Mouse (Mus musculus): ENCODE results near the gene Mlip. TPM values are rescaled to one million over a fixed set of nuclear protein-coding genes. Genes with fewer than 3 reads are reported as not detected.

The Mlip gene
- 1.3 and 7.1 TPM in 2 replicates for polyA plus RNA-seq (2015; fragmentation: Nextera tagmentation; extraction: Ambion mirVana)

DNA sequence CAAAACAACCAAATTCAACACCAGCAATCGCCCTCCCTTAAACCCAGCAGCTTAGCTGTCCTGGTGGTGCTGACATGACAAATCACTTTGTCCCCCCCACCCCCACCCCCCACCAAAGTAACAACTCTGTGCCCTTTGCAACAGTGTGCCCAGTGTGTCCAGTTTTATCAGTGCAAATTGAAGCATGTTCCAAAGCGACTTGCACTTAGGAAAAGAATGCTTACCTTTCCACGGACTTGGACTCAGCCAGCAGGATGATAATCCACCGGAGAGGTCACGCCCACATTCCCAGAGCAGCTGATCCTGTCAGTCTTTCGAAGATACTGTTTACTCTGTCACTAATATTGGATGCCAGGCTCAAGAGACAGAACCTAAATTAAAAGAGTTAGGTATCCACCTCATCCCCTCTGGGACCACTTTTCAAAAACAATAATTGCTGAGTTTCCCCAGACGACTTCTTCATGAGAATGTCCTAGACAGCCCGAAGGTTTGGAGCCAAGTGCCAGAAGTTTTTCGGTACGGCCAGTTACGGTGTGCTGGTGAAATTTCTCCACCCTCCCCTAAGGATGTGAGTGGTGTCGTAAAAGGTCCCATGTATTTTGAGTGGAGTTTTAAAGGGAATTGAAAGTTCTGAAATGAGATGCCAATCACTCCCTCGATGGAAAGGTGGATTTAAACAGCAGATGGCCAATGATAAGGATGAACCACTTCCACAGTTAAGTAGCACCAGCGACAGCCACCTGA, at the start of gene Mlip:
TSS of gene Mlip (minus strand) at position 538 of the 744 bp plus-strand sequence.
- Histone ChIP-seq H3K4me2 (no peak within 1 kb of the TSS), H3K4me1 (no peaks in the 10 kb centered on the region), H3K9me3 (no peaks in the 10 kb centered on the region), H3K9ac (no peak within 1 kb of the TSS), H3K27ac (no peak within 1 kb of the TSS), H3K4me3 (no peak within 1 kb of the TSS), H3K36me3 (no peaks in the 10 kb centered on the region), H3K27me3 (no peaks in the 10 kb centered on the region)
- WGBS = 44% methylated on average over 14 of the region's 14 CpGs
- no peak for ATAC-seq (ENCODE audit: insufficient number of reproducible peaks, low FRiP score, low TSS enrichment, low read depth)

DNA sequence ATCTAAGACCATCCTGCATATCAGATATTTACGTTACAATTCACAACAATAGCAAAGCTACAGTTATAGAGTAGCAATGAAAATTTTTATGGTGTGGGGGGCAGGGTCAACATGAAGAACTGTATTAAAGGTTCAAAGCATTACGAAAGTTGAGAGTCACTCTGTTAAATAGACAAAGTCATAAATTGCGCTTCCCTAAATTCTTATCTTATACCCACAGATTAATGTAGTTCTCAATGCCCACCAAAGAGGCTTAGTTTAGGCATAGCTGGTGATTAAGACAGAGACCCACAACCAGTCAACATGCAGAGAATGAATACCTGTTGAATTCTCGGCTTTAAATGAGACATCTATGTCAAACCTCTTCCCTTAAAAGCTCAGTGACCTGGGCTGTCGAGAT, 47.0 kb upstream of the Mlip start:
- Histone ChIP-seq H3K36me3 (no peaks in the 10 kb centered on the region), H3K27me3 (no peaks in the 10 kb centered on the region), H3K4me3 (no peak overlapping the region), H3K4me1 (no peaks in the 10 kb centered on the region), H3K9ac (no peak overlapping the region), H3K4me2 (no peak overlapping the region), H3K9me3 (no peaks in the 10 kb centered on the region), H3K27ac (no peak overlapping the region)
- 89% methylated on average over 5 of the region's 5 CpGs for WGBS
- ATAC-seq (ENCODE audit: insufficient number of reproducible peaks, low FRiP score, low TSS enrichment, low read depth) = no peak

DNA sequence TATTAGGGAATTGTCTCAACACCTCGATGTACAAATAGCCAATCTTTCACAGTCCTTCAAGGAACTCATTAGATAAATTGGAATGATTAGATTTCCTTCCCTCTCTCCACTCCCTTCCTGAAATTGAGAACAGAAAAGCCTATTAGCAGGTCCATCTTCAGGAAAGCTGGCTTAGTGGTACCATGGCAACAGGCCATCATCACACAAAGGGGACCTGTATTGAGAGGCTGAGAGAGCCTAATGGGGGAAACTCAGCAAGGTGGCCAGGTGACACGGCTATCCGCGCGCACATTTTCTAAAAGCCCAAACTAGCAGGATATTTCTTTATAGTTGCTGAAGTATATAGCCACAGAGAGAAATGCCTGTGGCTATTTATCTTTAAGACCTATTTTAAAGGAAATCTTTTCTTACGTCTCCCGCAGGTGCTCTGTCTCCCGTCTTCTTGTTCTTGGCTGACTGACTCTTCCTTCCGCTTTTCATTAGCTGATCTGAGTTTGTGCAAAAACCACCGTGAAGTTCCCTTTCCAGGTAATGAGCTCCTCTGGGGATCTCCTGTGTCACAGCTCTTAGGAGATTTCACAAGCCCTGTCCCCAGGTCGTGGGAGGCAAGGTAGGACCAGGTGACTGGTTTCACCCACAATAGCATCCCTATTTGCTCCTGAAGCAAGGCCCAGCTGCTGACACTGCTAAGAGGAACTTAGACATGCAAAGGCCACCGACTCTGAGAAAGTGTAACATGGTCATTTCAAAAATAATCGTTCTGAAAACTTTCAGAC, 46.3 kb upstream of the Mlip start:
- H3K36me3 ChIP-seq = no peaks in the 10 kb centered on the region
- WGBS = 56% methylated on average over 13 of the region's 13 CpGs
- no peak overlapping the region for H3K27ac ChIP-seq
- no peak for ATAC-seq (ENCODE audit: insufficient number of reproducible peaks, low FRiP score, low TSS enrichment, low read depth)
- no peak overlapping the region for H3K4me3 ChIP-seq
- H3K9me3 ChIP-seq = no peaks in the 10 kb centered on the region
- H3K4me1 ChIP-seq = no peaks in the 10 kb centered on the region
- no peak overlapping the region for H3K9ac ChIP-seq
- H3K27me3 ChIP-seq = no peaks in the 10 kb centered on the region
- H3K4me2 ChIP-seq = no peak overlapping the region

- Histone ChIP-seq H3K9ac (no peak overlapping the region), H3K4me2 (no peak overlapping the region), H3K4me1 (no peaks in the 10 kb centered on the region), H3K36me3 (no peaks in the 10 kb centered on the region), H3K9me3 (no peaks in the 10 kb centered on the region), H3K27me3 (no peaks in the 10 kb centered on the region), H3K27ac (no peak overlapping the region), H3K4me3 (no peak overlapping the region)
- no peak for ATAC-seq (ENCODE audit: insufficient number of reproducible peaks, low FRiP score, low TSS enrichment, low read depth)
- whole genome bisulfite sequencing = 53% methylated on average over 4 of the region's 4 CpGs
These were observed 44.3 kb upstream of the Mlip start for GRCm38 (mm10) chr9:77397027-77397426.

DNA sequence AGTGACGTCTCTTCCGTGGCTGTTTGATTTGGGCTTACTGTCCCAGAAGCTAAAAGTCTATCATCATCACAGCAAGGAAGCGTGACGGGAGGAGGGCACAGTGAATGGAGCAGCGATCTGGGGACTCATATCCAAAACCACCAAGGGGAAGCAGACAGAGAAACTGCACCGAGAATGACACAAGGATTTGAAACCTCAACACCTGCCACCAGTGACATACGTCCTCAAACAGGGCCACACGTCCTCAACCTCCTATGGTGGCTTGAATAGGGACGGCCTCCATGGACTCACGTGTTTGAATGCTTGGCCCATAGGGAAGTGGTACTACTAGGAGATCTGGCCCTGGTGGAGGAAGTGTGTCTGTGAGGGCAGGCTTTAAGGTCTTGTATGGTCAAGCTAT, 38.5 kb upstream of the Mlip start:
- H3K9me3 ChIP-seq = no peaks in the 10 kb centered on the region
- H3K9ac ChIP-seq = no peak overlapping the region
- H3K4me2 ChIP-seq = no peak overlapping the region
- H3K4me1 ChIP-seq = no peaks in the 10 kb centered on the region
- ATAC-seq (ENCODE audit: insufficient number of reproducible peaks, low FRiP score, low TSS enrichment, low read depth) = no peak
- no peak overlapping the region for H3K27ac ChIP-seq
- no peaks in the 10 kb centered on the region for H3K36me3 ChIP-seq
- 89% methylated on average over 10 of the region's 10 CpGs for WGBS
- no peak overlapping the region for H3K4me3 ChIP-seq
- no peaks in the 10 kb centered on the region for H3K27me3 ChIP-seq

GRCm38 (mm10) chr9:77388956-77389355, 36.2 kb upstream of the Mlip start:
- no peaks in the 10 kb centered on the region for H3K36me3 ChIP-seq
- 85% methylated on average over 8 of the region's 8 CpGs for WGBS
- H3K4me1 ChIP-seq = 0 out of 2 replicates have a peak, but pooled peaks cover 7% of the 10 kb centered on the region
- no peak overlapping the region for H3K4me3 ChIP-seq
- H3K9me3 ChIP-seq = no peaks in the 10 kb centered on the region
- H3K9ac ChIP-seq = no peak overlapping the region
- no peaks in the 10 kb centered on the region for H3K27me3 ChIP-seq
- no peak overlapping the region for H3K4me2 ChIP-seq
- H3K27ac ChIP-seq = no peak overlapping the region
- ATAC-seq (ENCODE audit: insufficient number of reproducible peaks, low FRiP score, low TSS enrichment, low read depth) = no peak

GRCm38 (mm10) chr9:77386751-77387150, 34.0 kb upstream of the Mlip start:
- Histone ChIP-seq H3K9ac (no peak overlapping the region), H3K4me3 (no peak overlapping the region), H3K4me2 (no peak overlapping the region), H3K4me1 (peaks cover 12% of the 10 kb centered on the region; the same call in 1 of the 2 replicates), H3K9me3 (no peaks in the 10 kb centered on the region), H3K27ac (no peak overlapping the region), H3K36me3 (no peaks in the 10 kb centered on the region), H3K27me3 (no peaks in the 10 kb centered on the region)
- WGBS = 29% methylated on average over 1 of the region's 1 CpGs
- no peak for ATAC-seq (ENCODE audit: insufficient number of reproducible peaks, low FRiP score, low TSS enrichment, low read depth)

GRCm38 (mm10) chr9:77385611-77386010, 32.8 kb upstream of the Mlip start:
- Histone ChIP-seq H3K9ac (no peak overlapping the region), H3K36me3 (no peaks in the 10 kb centered on the region), H3K27me3 (no peaks in the 10 kb centered on the region), H3K4me2 (peak overlapping the region; percentile 24), H3K4me3 (0 out of 2 replicates have a peak overlapping the region, but pooled peaks have one; percentile 5), H3K27ac (no peak overlapping the region), H3K4me1 (peaks cover 12% of the 10 kb centered on the region; the same call in 1 of the 2 replicates), H3K9me3 (no peaks in the 10 kb centered on the region)
- 50% methylated on average over 12 of the region's 12 CpGs for WGBS
- no peak for ATAC-seq (ENCODE audit: insufficient number of reproducible peaks, low FRiP score, low TSS enrichment, low read depth)

GRCm38 (mm10) chr9:77384651-77385050, 31.9 kb upstream of the Mlip start:
- WGBS = 85% methylated on average over 9 of the region's 9 CpGs

DNA sequence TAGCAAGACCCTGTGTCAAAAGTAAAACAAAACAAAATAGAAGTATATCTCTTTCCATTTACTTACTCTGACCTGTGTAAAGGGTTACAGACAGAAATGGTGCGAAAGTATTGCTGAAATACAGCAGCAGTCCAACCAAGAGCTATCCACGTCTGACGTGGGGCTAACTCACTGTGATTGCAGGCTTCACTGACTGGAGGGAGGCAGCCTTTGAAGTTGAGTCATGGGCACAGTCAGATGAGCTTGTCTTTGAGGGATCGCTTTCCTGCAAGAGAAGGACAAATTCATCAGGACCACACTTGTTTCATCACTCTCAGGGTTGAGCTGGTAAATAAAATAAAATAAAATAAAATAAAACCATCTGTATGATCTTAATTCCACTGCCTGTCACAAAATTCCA, 31.2 kb upstream of the Mlip start:
- Histone ChIP-seq H3K4me1 (peaks cover 12% of the 10 kb centered on the region; the same call in 1 of the 2 replicates), H3K4me3 (no peak overlapping the region), H3K4me2 (no peak overlapping the region), H3K36me3 (no peaks in the 10 kb centered on the region), H3K9me3 (no peaks in the 10 kb centered on the region), H3K9ac (no peak overlapping the region), H3K27ac (no peak overlapping the region), H3K27me3 (no peaks in the 10 kb centered on the region)
- no peak for ATAC-seq (ENCODE audit: insufficient number of reproducible peaks, low FRiP score, low TSS enrichment, low read depth)
- 59% methylated on average over 4 of the region's 4 CpGs for WGBS

More at GRCm38 (mm10) chr9:77384651-77385050, 31.9 kb upstream of the Mlip start:
- no peak overlapping the region for H3K4me3 ChIP-seq
- no peaks in the 10 kb centered on the region for H3K27me3 ChIP-seq
- no peak overlapping the region for H3K27ac ChIP-seq
- no peaks in the 10 kb centered on the region for H3K36me3 ChIP-seq
- ATAC-seq (ENCODE audit: insufficient number of reproducible peaks, low FRiP score, low TSS enrichment, low read depth) = no peak
- no peak overlapping the region for H3K4me2 ChIP-seq
- no peak overlapping the region for H3K9ac ChIP-seq
- peaks cover 12% of the 10 kb centered on the region; the same call in 1 of the 2 replicates for H3K4me1 ChIP-seq
- no peaks in the 10 kb centered on the region for H3K9me3 ChIP-seq

DNA sequence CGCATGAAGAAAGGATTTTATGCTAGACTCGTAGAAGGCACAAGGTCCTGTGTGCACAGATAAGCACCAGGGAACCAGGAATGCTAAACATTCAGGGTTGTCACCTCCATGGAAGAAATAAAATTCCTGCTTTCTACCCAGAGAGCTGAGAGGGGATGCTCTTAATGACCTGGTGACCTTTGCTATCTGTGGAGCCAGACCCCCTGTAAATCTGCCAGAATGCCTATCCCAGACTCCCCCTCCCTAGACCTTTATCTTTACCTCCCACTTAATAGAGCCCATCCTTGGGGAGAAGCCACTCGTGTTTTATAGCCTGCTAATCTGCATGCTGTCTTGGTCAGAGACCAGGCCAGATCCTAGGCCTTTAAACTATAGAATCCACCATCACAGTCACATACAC, 29.7 kb upstream of the Mlip start:
- ATAC-seq (ENCODE audit: insufficient number of reproducible peaks, low FRiP score, low TSS enrichment, low read depth) = no peak
- Histone ChIP-seq H3K4me3 (no peak overlapping the region), H3K27ac (no peak overlapping the region), H3K4me2 (no peak overlapping the region), H3K9me3 (no peaks in the 10 kb centered on the region), H3K4me1 (peaks cover 13% of the 10 kb centered on the region; the same call in 1 of the 2 replicates), H3K9ac (no peak overlapping the region), H3K36me3 (no peaks in the 10 kb centered on the region), H3K27me3 (no peaks in the 10 kb centered on the region)
- WGBS = 38% methylated on average over 3 of the region's 3 CpGs

GRCm38 (mm10) chr9:77381565-77381964, 28.8 kb upstream of the Mlip start:
- Histone ChIP-seq H3K9ac (no peak overlapping the region), H3K4me2 (no peak overlapping the region), H3K4me3 (no peak overlapping the region), H3K4me1 (peaks cover 15% of the 10 kb centered on the region; the same call in 1 of the 2 replicates), H3K27me3 (no peaks in the 10 kb centered on the region), H3K36me3 (no peaks in the 10 kb centered on the region), H3K27ac (no peak overlapping the region), H3K9me3 (no peaks in the 10 kb centered on the region)
- ATAC-seq (ENCODE audit: insufficient number of reproducible peaks, low FRiP score, low TSS enrichment, low read depth) = no peak
- WGBS = 9% methylated on average over 5 of the region's 5 CpGs
